Mouse (Mus musculus): ENCODE data around the gene Nav3. TPM values are rescaled to one million over a fixed set of nuclear protein-coding genes. Genes with fewer than 3 reads are reported as not detected.

Nav3 gene
- polyA plus RNA-seq, 1 experiment from 2014 or later: 17.6 TPM

DNA sequence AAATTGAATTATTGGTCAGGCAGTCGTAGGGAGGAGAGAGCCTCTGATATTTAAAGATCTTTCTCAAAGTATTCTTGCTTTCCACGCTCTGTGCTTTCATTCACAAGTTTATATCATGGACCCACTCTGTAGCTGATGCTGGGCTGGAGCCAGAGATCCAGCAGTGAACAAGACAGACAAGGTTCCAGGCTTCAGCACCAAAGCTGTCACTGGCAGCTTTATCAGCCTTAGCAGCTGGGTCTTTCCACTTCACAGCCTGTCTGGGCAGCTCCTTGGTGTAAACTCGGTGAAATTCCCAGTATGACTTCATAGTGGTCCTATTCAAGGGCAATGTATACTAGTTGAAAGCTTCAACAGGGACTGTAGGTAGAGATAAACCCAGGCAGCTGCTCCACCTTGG is 172.1 kb downstream of the Nav3 start:
- Histone ChIP-seq H3K9ac (ENCODE audit: low read length) (no peak overlapping the region), H3K9me3 (replicated peaks; ENCODE audit: control insufficient read depth, low read length) (no peaks in the 10 kb centered on the region), H3K27ac (ENCODE audit: low read depth, low read length) (peak overlapping the region; percentile 41; the same call in 1 of the 2 replicates), H3K4me2 (ENCODE audit: low read length) (no peak overlapping the region), H3K36me3 (ENCODE audit: control insufficient read depth, insufficient read depth, low read length) (no peaks in the 10 kb centered on the region), H3K4me3 (ENCODE audit: low read depth, low read length) (no peak overlapping the region), H3K27me3 (replicated peaks; ENCODE audit: control insufficient read depth, insufficient read depth, low read length) (no peaks in the 10 kb centered on the region), H3K4me1 (ENCODE audit: control insufficient read depth, insufficient read depth, low read length) (no peaks in the 10 kb centered on the region)
- ATAC-seq (0 out of 2 replicates have a peak, but pooled peaks have one; percentile 37), DNase-seq (ENCODE audit: low spot score) (peak; percentile 19)
- WGBS: 74% methylated on average over 3 of the region's 3 CpGs

DNA sequence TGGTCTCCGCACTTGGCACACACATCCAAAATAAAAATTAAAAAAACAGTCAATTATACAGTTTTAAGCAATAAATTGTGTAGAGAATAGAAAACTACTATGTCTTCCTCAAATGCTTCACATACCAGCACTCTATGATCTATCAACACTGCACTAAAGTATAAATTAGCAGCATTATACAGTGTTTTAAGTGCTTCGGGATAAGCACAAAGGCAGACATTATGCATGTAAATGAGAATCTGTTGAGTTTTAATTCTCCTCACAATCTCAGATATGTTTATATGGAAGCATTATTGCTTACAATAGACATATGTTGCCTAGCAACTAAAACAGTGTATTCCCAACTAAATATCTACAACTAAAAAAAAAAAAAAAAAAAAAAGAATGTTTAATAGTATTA is 183.2 kb downstream of the Nav3 start:
- DNase-seq (ENCODE audit: low spot score) (peak; percentile 51), ATAC-seq (peak; percentile 55)
- H3K9me3 ChIP-seq (replicated peaks; ENCODE audit: control insufficient read depth, low read length): no peaks in the 10 kb centered on the region
- H3K27me3 ChIP-seq (replicated peaks; ENCODE audit: control insufficient read depth, insufficient read depth, low read length): no peaks in the 10 kb centered on the region
- no peak overlapping the region for H3K9ac ChIP-seq (ENCODE audit: low read length)
- H3K4me2 ChIP-seq (ENCODE audit: low read length): no peak overlapping the region
- peaks cover 1% of the 10 kb centered on the region; the same call in 1 of the 2 replicates for H3K4me1 ChIP-seq (ENCODE audit: control insufficient read depth, insufficient read depth, low read length)
- no peak overlapping the region for H3K27ac ChIP-seq (ENCODE audit: low read depth, low read length)
- WGBS: 70% methylated on average over 2 of the region's 2 CpGs
- no peaks in the 10 kb centered on the region for H3K36me3 ChIP-seq (ENCODE audit: control insufficient read depth, insufficient read depth, low read length)
- no peak overlapping the region for H3K4me3 ChIP-seq (ENCODE audit: low read depth, low read length)

- peaks cover 2% of the 10 kb centered on the region; the same call in 1 of the 2 replicates for H3K4me1 ChIP-seq (ENCODE audit: control insufficient read depth, insufficient read depth, low read length)
- no peak overlapping the region for H3K4me3 ChIP-seq (ENCODE audit: low read depth, low read length)
- no peak overlapping the region for H3K4me2 ChIP-seq (ENCODE audit: low read length)
- H3K27me3 ChIP-seq (replicated peaks; ENCODE audit: control insufficient read depth, insufficient read depth, low read length): no peaks in the 10 kb centered on the region
- no peaks in the 10 kb centered on the region for H3K9me3 ChIP-seq (replicated peaks; ENCODE audit: control insufficient read depth, low read length)
- ATAC-seq (no peak), DNase-seq (ENCODE audit: low spot score) (no peak)
- no peaks in the 10 kb centered on the region for H3K36me3 ChIP-seq (ENCODE audit: control insufficient read depth, insufficient read depth, low read length)
- 70% methylated on average over 1 of the region's 1 CpGs for WGBS
- H3K9ac ChIP-seq (ENCODE audit: low read length): no peak overlapping the region
- no peak overlapping the region for H3K27ac ChIP-seq (ENCODE audit: low read depth, low read length)
Observed at GRCm38 (mm10) chr10:110270561-110270960, 185.4 kb downstream of the Nav3 start.

- WGBS: 63% methylated on average over 3 of the region's 3 CpGs
- H3K27me3 ChIP-seq (replicated peaks; ENCODE audit: control insufficient read depth, insufficient read depth, low read length): no peaks in the 10 kb centered on the region
- no peak overlapping the region for H3K4me3 ChIP-seq (ENCODE audit: low read depth, low read length)
- no peaks in the 10 kb centered on the region for H3K9me3 ChIP-seq (replicated peaks; ENCODE audit: control insufficient read depth, low read length)
- H3K4me1 ChIP-seq (ENCODE audit: control insufficient read depth, insufficient read depth, low read length): peaks cover 4% of the 10 kb centered on the region
- peak; percentile 54; the same call in 1 of the 2 replicates for ATAC-seq
- H3K4me2 ChIP-seq (ENCODE audit: low read length): no peak overlapping the region
- H3K27ac ChIP-seq (ENCODE audit: low read depth, low read length): no peak overlapping the region; the same call in 1 of the 2 replicates
- no peaks in the 10 kb centered on the region for H3K36me3 ChIP-seq (ENCODE audit: control insufficient read depth, insufficient read depth, low read length)
- no peak overlapping the region for H3K9ac ChIP-seq (ENCODE audit: low read length)
- peak; percentile 57 for DNase-seq (ENCODE audit: low spot score)
Observed at GRCm38 (mm10) chr10:110242128-110242561, 213.9 kb downstream of the Nav3 start.

DNA sequence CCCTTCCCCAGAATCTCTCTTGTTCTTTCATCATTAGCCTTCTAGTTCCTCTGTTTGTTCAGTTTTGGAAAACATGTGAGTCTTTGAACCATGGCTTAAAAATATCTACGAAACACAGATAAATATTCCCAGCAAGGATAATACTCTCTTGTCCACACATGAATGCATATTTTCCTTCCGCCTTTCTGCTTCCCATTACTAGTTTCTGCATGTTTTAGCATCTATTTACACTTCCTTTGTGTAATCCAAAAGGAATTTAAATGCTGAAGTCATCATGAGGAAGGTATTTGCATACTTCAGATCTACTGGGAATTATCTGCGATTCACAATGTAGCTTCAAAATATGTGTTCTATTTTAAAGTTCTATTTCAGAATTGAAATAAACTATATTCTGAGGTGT is 215.3 kb downstream of the Nav3 start:
- peak; percentile 38 for DNase-seq (ENCODE audit: low spot score)
- no peak overlapping the region for H3K9ac ChIP-seq (ENCODE audit: low read length)
- H3K27me3 ChIP-seq (replicated peaks; ENCODE audit: control insufficient read depth, insufficient read depth, low read length): no peaks in the 10 kb centered on the region
- H3K4me3 ChIP-seq (ENCODE audit: low read depth, low read length): no peak overlapping the region
- H3K4me1 ChIP-seq (ENCODE audit: control insufficient read depth, insufficient read depth, low read length): peaks cover 4% of the 10 kb centered on the region
- H3K9me3 ChIP-seq (replicated peaks; ENCODE audit: control insufficient read depth, low read length): no peaks in the 10 kb centered on the region
- 40% methylated on average over 3 of the region's 3 CpGs for WGBS
- no peaks in the 10 kb centered on the region for H3K36me3 ChIP-seq (ENCODE audit: control insufficient read depth, insufficient read depth, low read length)
- peak; percentile 60; the same call in 1 of the 2 replicates for ATAC-seq
- no peak overlapping the region for H3K27ac ChIP-seq (ENCODE audit: low read depth, low read length)
- no peak overlapping the region for H3K4me2 ChIP-seq (ENCODE audit: low read length)

DNA sequence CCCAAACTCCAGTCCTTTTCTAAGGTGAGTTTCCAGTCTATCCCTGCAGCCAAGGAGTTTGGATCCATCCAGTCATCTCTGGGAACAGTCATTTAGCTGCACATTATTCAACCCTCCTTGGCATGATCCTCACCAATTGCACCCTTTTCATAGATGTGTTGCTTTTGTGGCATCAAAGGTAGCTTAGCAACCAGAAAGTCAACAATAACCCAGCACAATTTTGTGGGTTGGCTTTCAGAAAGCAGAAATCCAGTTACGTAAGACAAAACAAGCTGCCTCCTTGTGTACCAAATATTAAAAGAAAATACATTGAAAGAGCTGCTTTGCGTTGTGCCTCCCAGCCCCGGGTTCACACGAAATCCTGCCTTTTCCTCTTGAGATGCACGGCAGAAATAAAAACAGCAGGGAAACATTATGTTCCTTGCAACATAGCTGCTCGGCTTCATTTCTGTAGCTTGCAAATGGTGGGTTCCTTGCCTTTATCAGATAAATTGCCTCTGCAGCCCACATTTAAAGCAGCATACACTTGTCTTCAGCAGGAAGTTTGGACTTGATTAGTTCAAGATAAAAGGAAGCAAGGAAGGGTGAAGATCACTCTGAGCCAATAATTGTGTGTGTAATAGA is 222.6 kb downstream of the Nav3 start:
- ATAC-seq (no peak), DNase-seq (ENCODE audit: low spot score) (peak; percentile 49)
- Histone ChIP-seq H3K27ac (ENCODE audit: low read depth, low read length) (no peak overlapping the region; the same call in 1 of the 2 replicates), H3K36me3 (ENCODE audit: control insufficient read depth, insufficient read depth, low read length) (no peaks in the 10 kb centered on the region), H3K4me3 (ENCODE audit: low read depth, low read length) (no peak overlapping the region), H3K4me1 (ENCODE audit: control insufficient read depth, insufficient read depth, low read length) (peaks cover 7% of the 10 kb centered on the region; the same call in 1 of the 2 replicates), H3K9me3 (replicated peaks; ENCODE audit: control insufficient read depth, low read length) (no peaks in the 10 kb centered on the region), H3K9ac (ENCODE audit: low read length) (peak overlapping the region; percentile 30; the same call in 1 of the 2 replicates), H3K27me3 (replicated peaks; ENCODE audit: control insufficient read depth, insufficient read depth, low read length) (no peaks in the 10 kb centered on the region), H3K4me2 (ENCODE audit: low read length) (no peak overlapping the region)
- WGBS: 40% methylated on average over 6 of the region's 6 CpGs

GRCm38 (mm10) chr10:110206411-110206810 is 249.6 kb downstream of the Nav3 start:
- Histone ChIP-seq H3K9me3 (replicated peaks; ENCODE audit: control insufficient read depth, low read length) (no peaks in the 10 kb centered on the region), H3K4me3 (ENCODE audit: low read depth, low read length) (no peak overlapping the region), H3K4me1 (ENCODE audit: control insufficient read depth, insufficient read depth, low read length) (no peaks in the 10 kb centered on the region), H3K27me3 (replicated peaks; ENCODE audit: control insufficient read depth, insufficient read depth, low read length) (no peaks in the 10 kb centered on the region), H3K9ac (ENCODE audit: low read length) (no peak overlapping the region), H3K36me3 (ENCODE audit: control insufficient read depth, insufficient read depth, low read length) (no peaks in the 10 kb centered on the region), H3K4me2 (ENCODE audit: low read length) (no peak overlapping the region), H3K27ac (ENCODE audit: low read depth, low read length) (no peak overlapping the region)
- 85% methylated on average over 5 of the region's 5 CpGs for WGBS
- ATAC-seq (no peak), DNase-seq (ENCODE audit: low spot score) (no peak)

- Histone ChIP-seq H3K4me1 (ENCODE audit: control insufficient read depth, insufficient read depth, low read length) (no peaks in the 10 kb centered on the region), H3K27me3 (replicated peaks; ENCODE audit: control insufficient read depth, insufficient read depth, low read length) (no peaks in the 10 kb centered on the region), H3K4me2 (ENCODE audit: low read length) (no peak overlapping the region), H3K36me3 (ENCODE audit: control insufficient read depth, insufficient read depth, low read length) (no peaks in the 10 kb centered on the region), H3K27ac (ENCODE audit: low read depth, low read length) (no peak overlapping the region), H3K9me3 (replicated peaks; ENCODE audit: control insufficient read depth, low read length) (no peaks in the 10 kb centered on the region), H3K4me3 (ENCODE audit: low read depth, low read length) (no peak overlapping the region), H3K9ac (ENCODE audit: low read length) (no peak overlapping the region)
- DNase-seq (ENCODE audit: low spot score) (no peak), ATAC-seq (no peak)
- WGBS: 93% methylated on average over 5 of the region's 5 CpGs
Observed at GRCm38 (mm10) chr10:110204121-110204697, 251.8 kb downstream of the Nav3 start.

DNA sequence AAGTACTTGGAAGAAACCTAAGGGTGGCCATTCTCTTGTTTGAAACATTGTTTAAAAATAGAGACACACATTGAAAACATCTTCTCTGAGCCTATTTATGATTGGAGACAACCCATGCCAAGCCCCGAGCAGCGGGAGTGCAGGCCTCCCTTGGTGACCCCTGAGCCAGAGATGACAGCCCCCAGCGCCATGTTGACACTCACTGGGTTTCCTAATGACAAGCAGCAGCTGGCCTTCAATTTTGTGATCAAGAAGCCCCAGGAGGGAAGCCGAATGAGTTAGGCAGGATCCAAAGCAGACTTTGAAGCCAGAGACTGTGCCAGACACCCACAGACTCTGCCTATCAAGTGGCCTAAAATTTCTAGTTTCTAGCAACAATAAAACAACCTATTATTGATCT is 263.1 kb downstream of the Nav3 start:
- H3K4me3 ChIP-seq (ENCODE audit: low read depth, low read length): no peak overlapping the region
- WGBS: 25% methylated on average over 4 of the region's 4 CpGs
- no peak overlapping the region for H3K9ac ChIP-seq (ENCODE audit: low read length)
- H3K4me2 ChIP-seq (ENCODE audit: low read length): 0 out of 2 replicates have a peak overlapping the region, but pooled peaks have one; percentile 4
- peaks cover 12% of the 10 kb centered on the region for H3K4me1 ChIP-seq (ENCODE audit: control insufficient read depth, insufficient read depth, low read length)
- no peaks in the 10 kb centered on the region for H3K27me3 ChIP-seq (replicated peaks; ENCODE audit: control insufficient read depth, insufficient read depth, low read length)
- H3K36me3 ChIP-seq (ENCODE audit: control insufficient read depth, insufficient read depth, low read length): no peaks in the 10 kb centered on the region
- H3K9me3 ChIP-seq (replicated peaks; ENCODE audit: control insufficient read depth, low read length): no peaks in the 10 kb centered on the region
- H3K27ac ChIP-seq (ENCODE audit: low read depth, low read length): peak overlapping the region; percentile 74
- DNase-seq (ENCODE audit: low spot score) (peak; percentile 75), ATAC-seq (peak; percentile 71)

Data from forebrain, embryonic 14.5 days (tissue).